Mouse (Mus musculus) thymus, postnatal 0 days (tissue): ENCODE measurements at regions not wholly inside any gene's neighbourhood (a gene's known extent, or its start where the extent isn't known, plus 50 kb on each side); places are given as distances from the start of the nearest gene placed in this dataset.

ENCODE experiments used
- DNase-seq: peaks from one replicate; pipeline ENCODE4 v3.0.0-alpha.2; 2015; ENCODE audit warnings: low spot score

DNA sequence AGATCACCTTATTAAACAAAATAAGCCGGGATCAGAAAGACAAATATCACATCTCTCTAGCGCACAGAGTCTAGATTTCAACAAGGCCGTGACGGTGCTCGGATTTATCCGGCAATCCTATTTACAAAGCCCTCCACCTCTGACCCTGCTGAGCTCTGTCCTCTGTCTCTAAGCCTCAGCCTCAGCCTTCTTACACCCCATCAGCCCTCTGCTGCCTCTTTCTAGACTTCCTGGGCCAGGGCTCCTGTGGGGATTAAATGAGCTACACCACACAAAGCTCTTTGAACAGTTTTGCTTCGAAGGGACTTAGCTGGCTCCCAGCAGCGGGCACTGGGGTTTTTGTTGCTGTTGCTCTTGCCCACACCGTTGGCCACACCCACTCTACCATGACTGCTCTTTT is 211.8 kb downstream of the CK137956 start:
- DNase-seq: no peak

GRCm38 (mm10) chr4:127756238-127756637 is 214.5 kb downstream of the CK137956 start:
- DNase-seq: no peak

GRCm38 (mm10) chr4:127750781-127751180 is 220.0 kb downstream of the CK137956 start:
- DNase-seq: no peak

GRCm38 (mm10) chr4:127747876-127748275 is 222.9 kb downstream of the CK137956 start:
- no peak for DNase-seq

DNA sequence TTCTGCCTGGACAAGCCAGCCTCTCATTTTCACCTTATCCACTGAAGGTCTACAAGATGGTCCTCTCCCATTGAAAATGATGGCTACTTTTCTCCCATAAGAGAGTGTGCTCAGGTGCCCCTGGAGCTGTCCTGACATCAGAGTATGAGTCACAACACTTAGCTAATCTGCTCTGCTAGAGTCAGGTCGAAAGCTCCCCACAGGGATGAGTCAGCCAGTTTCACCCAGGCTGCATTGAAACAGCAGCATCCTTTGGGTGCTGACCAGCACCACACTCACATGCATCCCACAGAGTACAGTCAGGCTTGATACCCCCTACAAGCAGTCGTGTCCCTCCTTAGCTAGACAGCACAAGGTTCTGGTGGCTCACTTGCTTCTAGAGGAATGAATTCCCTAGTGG is 234.0 kb downstream of the CK137956 start:
- no peak for DNase-seq

DNA sequence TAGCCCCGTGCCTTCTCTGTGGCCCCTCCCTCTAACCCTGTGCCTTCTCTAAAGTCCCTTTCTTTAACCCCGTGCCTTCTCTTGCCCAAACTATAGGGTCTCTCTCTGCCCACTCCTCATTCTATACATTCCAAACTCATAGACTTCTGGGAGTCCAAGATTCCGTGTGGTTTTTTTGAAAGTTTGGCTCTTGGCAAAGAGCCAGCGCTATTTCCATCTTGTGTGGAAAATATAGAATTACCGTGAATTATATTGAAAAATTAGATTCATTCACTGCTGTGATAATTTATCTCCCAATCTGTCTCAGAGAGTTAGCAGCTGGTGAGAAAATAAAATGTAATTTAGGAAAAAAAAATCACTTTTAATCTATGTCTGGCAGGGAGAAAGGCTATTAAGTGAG is 234.6 kb downstream of the CK137956 start:
- DNase-seq: no peak

GRCm38 (mm10) chr4:127734641-127735040 is 236.1 kb downstream of the CK137956 start:
- no peak for DNase-seq

DNA sequence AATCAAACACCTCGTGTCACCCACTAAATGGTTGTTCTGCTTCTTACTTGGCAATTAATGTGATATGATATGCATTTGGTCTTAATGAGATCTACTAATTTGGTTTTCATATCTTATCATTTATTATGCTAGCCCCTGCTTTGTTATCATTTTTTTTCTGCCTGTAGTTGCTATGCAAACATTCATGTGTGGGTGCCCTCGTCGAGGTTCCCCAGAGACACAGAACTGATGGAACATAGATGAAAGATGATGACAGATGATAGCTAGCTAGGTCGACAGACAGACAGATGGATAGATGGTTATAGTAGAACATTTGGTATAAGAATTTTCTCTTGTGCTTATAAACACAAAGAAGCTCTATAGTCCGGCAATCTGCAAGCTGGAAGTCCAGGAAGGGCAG is 252.1 kb downstream of the CK137956 start:
- no peak for DNase-seq

GRCm38 (mm10) chr4:127712274-127712673 is 258.5 kb downstream of the CK137956 start:
- no peak for DNase-seq

DNA sequence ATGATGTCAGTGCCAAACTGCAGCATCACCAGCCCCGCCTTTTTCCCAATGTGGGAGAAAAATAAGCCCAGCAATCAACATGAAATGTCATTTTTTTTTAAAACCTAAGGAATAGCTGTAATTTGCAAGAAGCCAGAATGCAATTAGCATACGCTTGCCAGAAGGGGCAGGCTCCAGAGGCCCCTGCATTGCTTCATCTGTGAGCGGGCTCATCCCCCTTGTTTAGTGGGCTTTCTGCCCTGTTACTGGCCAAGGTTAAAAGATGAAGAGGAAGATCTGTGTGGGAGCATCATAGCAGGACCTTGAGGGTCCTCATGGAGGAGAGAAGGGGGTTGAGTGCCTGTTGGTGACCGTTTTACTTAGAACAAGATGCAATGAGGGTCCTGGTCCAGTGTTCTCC is 259.9 kb downstream of the CK137956 start:
- no peak for DNase-seq

GRCm38 (mm10) chr4:127709746-127710145 is 261.0 kb downstream of the CK137956 start:
- DNase-seq: no peak

DNA sequence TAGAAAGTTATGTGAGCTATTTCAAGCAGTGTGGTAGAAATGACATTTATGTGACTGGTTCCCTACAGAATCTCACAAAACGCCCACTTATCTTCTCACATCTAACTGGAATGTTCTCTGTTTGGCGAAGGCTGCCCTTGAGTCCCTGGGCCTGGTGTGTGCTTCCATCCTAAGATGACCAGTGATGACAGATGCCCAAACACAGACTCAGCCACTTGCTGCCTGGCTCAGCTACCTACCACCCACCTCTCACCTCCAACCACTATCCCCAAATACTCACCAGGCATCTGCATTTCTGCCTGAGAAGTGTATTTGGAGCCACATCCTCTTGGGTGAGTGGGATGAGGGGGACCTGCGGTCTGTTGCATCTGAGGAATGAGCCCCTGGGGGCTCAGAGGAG is 262.6 kb downstream of the CK137956 start:
- DNase-seq: no peak

DNA sequence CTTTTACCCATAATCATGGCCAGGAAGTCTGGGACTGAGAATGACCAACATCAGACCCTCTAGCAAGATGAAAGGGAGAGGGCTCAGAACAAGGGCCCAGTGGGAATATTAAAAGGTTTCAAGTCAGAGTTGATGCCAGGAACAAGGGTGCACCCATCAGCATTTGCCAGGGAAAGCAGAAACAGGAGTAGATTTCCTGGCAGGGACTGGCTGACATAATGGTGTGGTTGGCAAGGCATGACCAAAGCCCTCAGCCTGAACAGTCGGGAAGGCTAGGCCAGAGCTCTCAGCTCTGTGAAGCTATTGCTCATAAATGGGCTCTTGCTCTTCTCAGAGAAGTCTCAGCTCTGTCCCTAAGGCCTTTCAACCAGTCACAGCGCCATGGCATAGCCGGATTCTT is 263.6 kb downstream of the CK137956 start:
- DNase-seq: no peak

GRCm38 (mm10) chr4:127701651-127702050 is 269.1 kb downstream of the CK137956 start:
- no peak for DNase-seq

- DNase-seq: no peak
These were observed 280.8 kb downstream of the CK137956 start for GRCm38 (mm10) chr4:127689986-127690385.

DNA sequence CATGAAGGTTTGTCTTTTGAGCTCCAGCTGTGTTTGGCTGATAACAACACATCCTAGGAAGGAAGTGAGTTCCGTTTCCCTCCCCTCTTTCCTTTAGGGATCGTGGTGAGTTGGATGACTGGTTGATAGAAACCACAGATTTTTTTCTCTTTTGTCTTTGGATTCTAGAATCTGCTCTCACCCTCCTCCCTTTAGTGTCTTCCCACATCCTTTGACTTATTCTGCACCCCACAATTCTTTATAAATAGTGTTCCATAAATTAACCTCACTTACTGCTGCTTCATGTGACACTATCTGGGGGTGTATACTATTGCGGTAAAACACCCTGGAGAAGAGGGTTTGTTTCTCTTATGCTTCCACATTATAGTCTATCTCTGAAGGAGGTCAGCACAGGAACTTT is 285.7 kb downstream of the CK137956 start:
- DNase-seq: no peak

- DNase-seq: no peak
These were observed 291.4 kb downstream of the CK137956 start for GRCm38 (mm10) chr4:127679391-127679790.

DNA sequence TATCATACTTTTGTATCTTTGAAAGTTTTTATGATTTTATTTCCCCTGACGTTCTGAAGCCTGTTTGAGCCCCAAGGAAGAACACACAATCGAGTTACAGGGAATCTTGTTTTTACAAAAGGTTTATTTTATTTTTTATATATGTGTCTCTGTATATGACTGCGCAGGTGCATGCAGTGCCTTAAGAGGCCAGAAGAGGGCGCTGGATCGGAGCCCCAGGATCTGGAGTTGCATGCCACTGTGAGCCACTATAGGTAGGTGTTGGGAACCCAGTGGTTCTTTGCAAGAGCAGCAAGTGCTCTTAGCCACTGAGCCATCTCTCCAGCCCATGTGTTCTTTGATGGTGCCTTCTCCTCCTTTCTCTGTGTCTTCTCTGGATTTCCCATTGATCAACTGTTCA is 292.3 kb downstream of the CK137956 start:
- no peak for DNase-seq

DNA sequence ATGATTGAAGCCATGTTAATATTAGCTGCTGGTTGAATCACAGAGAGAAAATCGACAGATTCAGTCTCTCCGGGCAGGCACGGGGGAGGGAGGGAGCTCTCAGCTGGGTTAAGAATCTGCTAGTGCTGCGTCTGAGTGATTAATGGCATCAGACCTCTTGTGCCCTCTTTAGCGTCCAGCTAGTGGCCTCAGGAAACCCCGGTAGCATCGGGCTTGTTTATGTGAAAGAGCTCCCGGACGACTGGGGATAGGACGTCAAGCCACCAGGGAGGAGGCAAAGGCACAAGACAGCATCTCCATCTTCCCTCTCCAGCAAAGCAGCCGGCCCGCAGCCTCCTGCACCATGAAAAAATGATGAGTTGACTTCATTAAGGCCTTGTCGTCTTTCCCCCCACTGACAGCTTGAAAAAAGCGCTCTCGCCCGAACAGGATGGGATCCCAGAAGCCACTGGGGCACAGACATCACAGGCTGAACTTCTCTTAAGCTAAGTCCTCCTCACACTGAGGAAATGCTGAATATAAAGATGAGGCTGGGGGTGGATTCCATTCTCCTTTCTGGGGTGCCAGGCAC is 294.9 kb downstream of the CK137956 start:
- no peak for DNase-seq

DNA sequence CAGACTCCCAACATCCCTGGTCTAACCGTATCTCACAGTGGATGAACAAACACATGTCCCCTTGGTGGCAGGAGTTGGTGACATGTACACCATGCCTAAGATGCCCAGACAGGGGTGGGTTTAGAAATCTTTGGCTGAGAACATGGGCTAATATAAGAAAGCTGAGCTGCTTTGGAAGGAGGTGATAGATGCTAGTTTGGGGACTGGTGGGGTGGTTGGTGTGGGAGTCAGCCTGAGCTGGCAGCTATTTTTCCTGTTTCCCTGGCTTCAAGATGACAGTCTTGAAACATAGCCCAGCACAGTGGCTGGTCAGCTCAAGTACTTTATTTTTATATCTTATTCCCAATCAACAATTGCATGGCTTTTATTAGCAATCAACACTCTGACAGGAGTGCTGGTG is 302.0 kb upstream of the Gjb5 start:
- DNase-seq: no peak

GRCm38 (mm10) chr4:127651601-127652000 is 293.6 kb upstream of the Gjb5 start:
- DNase-seq: no peak

DNA sequence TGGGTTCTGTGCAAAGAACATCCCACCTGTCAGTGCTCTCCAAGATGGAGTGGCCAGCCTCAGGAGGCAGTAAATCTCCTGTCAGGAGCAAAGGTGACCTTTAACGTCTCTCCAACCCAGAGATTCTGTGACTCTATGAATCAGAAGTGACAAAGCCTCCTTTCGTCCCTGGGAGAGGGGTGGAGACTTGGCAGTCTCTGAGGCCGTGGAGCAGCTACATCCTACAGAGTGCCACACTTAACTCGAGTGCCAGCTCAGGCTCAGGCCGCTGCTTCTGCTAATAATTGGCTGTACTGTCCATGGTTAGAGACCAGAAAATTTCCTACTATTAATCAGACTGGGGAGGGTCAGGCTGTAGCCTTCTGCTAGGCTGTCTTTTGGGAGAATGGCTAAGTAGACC is 290.0 kb upstream of the Gjb5 start:
- DNase-seq: no peak

GRCm38 (mm10) chr4:127647189-127647588 is 289.2 kb upstream of the Gjb5 start:
- DNase-seq: no peak
